Mouse (Mus musculus) C2C12 (cell line): ENCODE results near the gene Nat8f2. TPM values are rescaled to one million over a fixed set of nuclear protein-coding genes. Genes with fewer than 3 reads are reported as not detected.
"Not testable (repeated sequence)": the region's sequence is repeated elsewhere in the genome, so short reads cannot be mapped to it uniquely, and the experiment has no call there.

Experiments used
- H3K27me3 ChIP-seq: one replicate; pipeline ENCODE4 v1.6.1; 2011; ENCODE audit not compliant: control insufficient read depth, insufficient read depth, insufficient read length
- H3K36me3 ChIP-seq: one replicate; pipeline ENCODE4 v1.6.1; 2011; ENCODE audit not compliant: control insufficient read depth, insufficient read depth
- H3K4me3 ChIP-seq: one replicate; pipeline ENCODE4 v1.5.1; 2011; ENCODE audit warnings: mild to moderate bottlenecking, control low read depth; ENCODE audit not compliant: poor library complexity, insufficient read depth, severe bottlenecking
- H3K79me2 ChIP-seq: one replicate; pipeline ENCODE4 v1.6.1; 2011; ENCODE audit not compliant: control insufficient read depth, insufficient read depth
- H3K79me3 ChIP-seq: one replicate; pipeline ENCODE4 v1.6.1; 2011; ENCODE audit warnings: low read depth, control low read depth
- H3ac ChIP-seq: one replicate; pipeline ENCODE3; 2011; ENCODE audit warnings: low read depth; ENCODE audit not compliant: control insufficient read depth, insufficient read length
- CEBPB ChIP-seq: IDR thresholded peaks from one replicate; pipeline ENCODE4 v1.6.1; 2011; ENCODE audit warnings: low read depth, mild to moderate bottlenecking, control low read depth, moderate library complexity
- CTCF ChIP-seq: IDR thresholded peaks from one replicate; pipeline ENCODE4 v1.5.1; 2011; ENCODE audit not compliant: control insufficient read depth, insufficient read depth, insufficient read length
- FOSL1 ChIP-seq: IDR thresholded peaks from one replicate; pipeline ENCODE4 v1.8.0; 2011; ENCODE audit warnings: mild to moderate bottlenecking, low read length; ENCODE audit not compliant: poor library complexity, insufficient read depth, severe bottlenecking
- MAX ChIP-seq: IDR thresholded peaks from one replicate; pipeline ENCODE4 v1.6.1; 2011; ENCODE audit warnings: mild to moderate bottlenecking, control low read depth
- MYOD1 ChIP-seq: IDR thresholded peaks from one replicate; pipeline ENCODE4 v1.6.1; 2011; ENCODE audit warnings: low read depth; ENCODE audit not compliant: control insufficient read depth, insufficient read length
- MYOG ChIP-seq: IDR thresholded peaks from one replicate; pipeline ENCODE4 v1.6.1; 2011; ENCODE audit not compliant: control insufficient read depth, insufficient read length; ENCODE audit errors: extremely low read depth
- USF1 ChIP-seq: IDR thresholded peaks from one replicate; pipeline ENCODE4 v1.6.1; 2011; ENCODE audit warnings: low read depth, mild to moderate bottlenecking, control low read depth, moderate library complexity
- polyA plus RNA-seq: library from polyadenylated mRNA; unstranded; fragments of >200 nt; fragmentation: generic; extraction: Trizol; gene quantifications from one replicate; pipeline ENCODE4 v1.2.1, GENCODE M21; 2012; ENCODE audit warnings: missing spikeins

The Nat8f2 gene
- polyA plus RNA-seq, 1 experiment, result not detected

GRCm38 (mm10) chr6:85838674-85839073 is 30.3 kb downstream of the Nat8f2 start:
- Histone ChIP-seq H3K27me3 (no peaks in the 10 kb centered on the region), H3ac (no peak overlapping the region)

GRCm38 (mm10) chr6:85837307-85837706 is 31.7 kb downstream of the Nat8f2 start:
- not testable (repeated sequence) for H3K79me2 ChIP-seq, H3K36me3 ChIP-seq, H3K79me3 ChIP-seq, H3ac ChIP-seq, H3K4me3 ChIP-seq, H3K27me3 ChIP-seq

More at GRCm38 (mm10) chr6:85838674-85839073, 30.3 kb downstream of the Nat8f2 start:
- no peaks in the 10 kb centered on the region for H3K79me2 ChIP-seq
- no peaks in the 10 kb centered on the region for H3K36me3 ChIP-seq
- TF ChIP-seq USF1 (no peak), FOSL1 (no peak), MYOD1 (no peak), MYOG (no peak), CTCF (no peak), MAX (no peak), CEBPB (no peak)
- H3K4me3 ChIP-seq, result no peak overlapping the region
- H3K79me3 ChIP-seq, result no peaks in the 10 kb centered on the region

- H3K36me3 ChIP-seq, H3K79me3 ChIP-seq, H3K27me3 ChIP-seq, H3K4me3 ChIP-seq, H3ac ChIP-seq, H3K79me2 ChIP-seq: not testable (repeated sequence)
These were observed 32.1 kb downstream of the Nat8f2 start for GRCm38 (mm10) chr6:85836827-85837226.

DNA sequence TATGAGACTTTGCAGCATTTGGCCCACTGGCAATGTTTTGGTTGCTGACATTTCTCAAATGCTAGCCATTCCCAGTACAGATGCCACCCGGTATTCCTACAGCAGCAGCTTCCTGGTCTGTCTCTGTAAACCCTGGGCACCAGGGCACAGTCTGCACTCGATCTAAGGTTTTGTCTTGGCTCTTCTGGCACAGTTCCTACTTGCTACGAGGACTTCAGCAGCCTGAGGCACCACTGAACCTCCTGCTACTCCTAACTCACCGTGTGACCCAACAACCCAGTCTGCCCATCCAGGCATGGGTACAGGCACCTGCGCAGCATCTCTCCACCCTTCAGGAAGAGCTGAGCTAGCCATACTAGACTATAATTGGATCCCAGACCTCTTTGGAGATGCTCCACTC is 32.9 kb downstream of the Nat8f2 start:
- H3K79me3 ChIP-seq, H3ac ChIP-seq, H3K4me3 ChIP-seq, H3K36me3 ChIP-seq, H3K79me2 ChIP-seq, H3K27me3 ChIP-seq: not testable (repeated sequence)

DNA sequence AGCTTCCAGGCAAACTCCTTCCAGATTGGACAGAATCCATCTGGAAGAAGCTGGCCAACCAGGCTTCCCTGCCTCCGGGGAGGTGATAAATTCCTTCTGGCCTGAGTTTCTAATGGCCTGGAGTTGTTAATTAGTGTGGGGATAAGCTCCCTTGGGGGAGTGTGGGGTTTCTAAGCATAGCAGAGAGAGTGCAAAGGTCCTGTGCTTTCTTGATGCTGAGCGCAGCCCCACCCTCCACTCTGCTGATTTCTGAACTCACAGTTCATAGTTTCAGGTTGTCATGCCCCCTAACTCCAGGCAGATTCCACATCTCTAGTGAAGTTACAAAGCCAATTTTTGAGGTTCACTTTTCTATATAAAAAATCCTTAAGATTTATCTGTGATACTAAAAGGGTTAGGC is 33.9 kb downstream of the Nat8f2 start:
- not testable (repeated sequence) for H3K4me3 ChIP-seq, H3K79me2 ChIP-seq, H3ac ChIP-seq, H3K79me3 ChIP-seq, H3K36me3 ChIP-seq, H3K27me3 ChIP-seq

DNA sequence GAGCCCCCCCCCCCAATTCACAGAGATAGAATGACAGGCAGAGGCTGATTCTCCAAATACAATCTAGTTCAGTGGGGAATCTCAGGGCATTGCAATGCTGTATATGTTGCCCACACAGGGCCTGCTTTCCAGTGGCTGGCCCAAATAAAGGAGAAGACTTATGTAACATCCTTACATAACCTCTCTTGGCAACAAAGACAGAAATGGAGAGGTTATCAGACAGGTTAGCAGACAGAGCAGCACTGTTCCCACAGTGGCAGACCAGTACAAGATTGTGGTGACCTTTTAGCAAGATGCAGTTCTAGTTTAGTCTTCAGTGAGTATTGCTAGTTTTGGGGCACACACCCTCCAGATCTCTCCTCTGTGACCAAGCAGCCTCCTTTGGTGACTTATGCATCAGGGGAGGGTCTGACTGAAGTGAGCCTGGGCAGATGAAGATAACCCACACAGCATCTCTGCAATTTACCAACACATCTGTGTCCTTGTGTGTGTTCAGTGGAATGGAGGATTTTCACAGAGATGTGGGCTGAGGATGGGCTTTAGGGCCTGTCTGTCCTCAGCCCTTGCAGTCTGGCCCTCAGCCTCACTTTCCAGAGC is 34.4 kb downstream of the Nat8f2 start:
- H3ac ChIP-seq, H3K79me2 ChIP-seq, H3K36me3 ChIP-seq, H3K27me3 ChIP-seq, H3K4me3 ChIP-seq, H3K79me3 ChIP-seq: not testable (repeated sequence)

DNA sequence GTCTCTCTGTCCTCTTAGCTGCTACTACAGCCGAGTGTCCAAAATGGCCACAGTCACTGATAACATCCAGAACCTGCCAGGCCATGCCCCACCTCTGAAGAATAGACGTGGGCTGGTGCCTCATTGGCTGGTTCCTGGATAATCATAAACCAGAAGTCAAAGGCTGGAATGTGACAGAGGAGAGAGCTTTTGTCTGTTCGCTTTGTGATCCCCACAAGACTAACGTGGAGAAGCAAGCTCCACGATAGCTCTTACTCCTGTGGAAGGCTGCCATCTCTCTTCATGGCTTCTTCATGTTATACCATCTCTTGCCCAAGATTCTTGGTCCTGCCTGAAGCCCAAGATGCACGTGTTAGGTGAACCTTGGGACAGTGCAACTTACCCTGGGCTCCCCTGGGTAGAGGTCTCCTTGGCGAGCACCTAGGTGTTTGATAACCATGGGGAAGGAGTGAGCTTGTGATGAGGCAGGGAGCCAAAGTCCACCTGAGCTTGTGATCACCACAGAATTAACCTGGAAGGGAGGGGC is 37.1 kb downstream of the Nat8f2 start, which contains the start of gene Nat8:
Gene Nat8 (minus strand): TSS at position 287 of the 526 bp plus-strand sequence.
- Histone ChIP-seq H3K79me2 (no peaks in the 10 kb centered on the region), H3ac (no peak within 1 kb of the TSS), H3K4me3 (no peak within 1 kb of the TSS), H3K79me3 (no peaks in the 10 kb centered on the region), H3K27me3 (no peaks in the 10 kb centered on the region), H3K36me3 (no peaks in the 10 kb centered on the region)
- TF ChIP-seq MAX (no peak), CEBPB (no peak), MYOG (no peak), CTCF (no peak), MYOD1 (no peak), USF1 (no peak), FOSL1 (no peak)
